Mouse (Mus musculus) forebrain, embryonic 14.5 days (tissue): ENCODE data around the gene Fam181b. TPM values are rescaled to one million over a fixed set of nuclear protein-coding genes. Genes with fewer than 3 reads are reported as not detected.

Source experiments
- ATAC-seq: fragments of 200-750 bp; cut with Nextera tagmentation; 2 replicates; pipeline ENCODE4 v1.8.0; 2017; ENCODE audit warnings: mild to moderate bottlenecking, moderate library complexity
- DNase-seq: peaks from one replicate; pipeline ENCODE4 v3.0.0-alpha.2; 2015; ENCODE audit warnings: low spot score
- H3K27ac ChIP-seq: fragments of 300-500 bp; sonication (generic); 2 replicates; pipeline ENCODE4 v1.5.1; 2014; ENCODE audit warnings: low read depth, mild to moderate bottlenecking, control low read depth, low read length, moderate library complexity
- H3K27me3 ChIP-seq: fragments of 300-500 bp; sonication (generic); replicated peaks from 2 replicates; pipeline ENCODE4 v1.6.1; 2014; ENCODE audit warnings: low read length, control low read depth, mixed read lengths; ENCODE audit not compliant: control insufficient read depth, insufficient read depth
- H3K36me3 ChIP-seq: fragments of 300-500 bp; sonication (generic); 2 replicates; pipeline ENCODE4 v1.6.1; 2014; ENCODE audit warnings: low read length, control low read depth; ENCODE audit not compliant: control insufficient read depth, insufficient read depth
- H3K4me1 ChIP-seq: fragments of 300-500 bp; sonication (generic); 2 replicates; pipeline ENCODE4 v1.6.1; 2014; ENCODE audit warnings: antibody characterized with exemption, low read length, control low read depth; ENCODE audit not compliant: control insufficient read depth, insufficient read depth
- H3K4me2 ChIP-seq: fragments of 300-500 bp; sonication (generic); 2 replicates; pipeline ENCODE4 v1.6.1; 2014; ENCODE audit warnings: mild to moderate bottlenecking, control low read depth, low read length
- H3K4me3 ChIP-seq: fragments of 300-500 bp; sonication (generic); 2 replicates; pipeline ENCODE4 v1.5.1; 2014; ENCODE audit warnings: low read depth, low read length, control low read depth
- H3K9ac ChIP-seq: fragments of 300-500 bp; sonication (generic); 2 replicates; pipeline ENCODE4 v1.6.1; 2014; ENCODE audit warnings: mild to moderate bottlenecking, low read length, control low read depth, moderate library complexity
- H3K9me3 ChIP-seq: fragments of 300-500 bp; sonication (generic); replicated peaks from 2 replicates; pipeline ENCODE4 v1.6.1; 2016; ENCODE audit warnings: low read length, control low read depth, mixed read lengths; ENCODE audit not compliant: control insufficient read depth
- WGBS: fragments of 180-500 bp; shearing (Covaris S2); extraction: QIAGEN DNeasy Blood & Tissue Kit; methylation state at CpG from one replicate; pipeline ENCODE4 v1.1.7; 2014; 5-methylcytosine and 5-hydroxymethylcytosine counted together
- polyA plus RNA-seq: library from polyadenylated mRNA; unstranded; fragments of >200 nt; fragmentation: Nextera tagmentation; extraction: Ambion mirVana; gene quantifications from 2 replicates; pipeline ENCODE4 v1.2.1, GENCODE M21; 2014

Fam181b gene
- polyA plus RNA-seq, 1 experiment from 2014 or later: 20.7 TPM

GRCm38 (mm10) chr7:93062189-93062588 lies 17.5 kb upstream of the Fam181b start:
- Histone ChIP-seq H3K9ac (no peak overlapping the region), H3K4me3 (no peak overlapping the region), H3K27ac (peak overlapping the region; percentile 68), H3K36me3 (no peaks in the 10 kb centered on the region), H3K4me2 (peak overlapping the region; percentile 19), H3K27me3 (no peaks in the 10 kb centered on the region), H3K9me3 (no peaks in the 10 kb centered on the region), H3K4me1 (peaks cover 18% of the 10 kb centered on the region)
- DNase-seq: peak; percentile 95
- 2% methylated on average over 6 of the region's 6 CpGs for WGBS
- peak; percentile 97 for ATAC-seq

- Histone ChIP-seq H3K27ac (no peak overlapping the region; the same call in 1 of the 2 replicates), H3K9me3 (no peaks in the 10 kb centered on the region), H3K4me3 (no peak overlapping the region), H3K36me3 (no peaks in the 10 kb centered on the region), H3K4me2 (0 out of 2 replicates have a peak overlapping the region, but pooled peaks have one; percentile 14), H3K27me3 (no peaks in the 10 kb centered on the region), H3K4me1 (peaks cover 16% of the 10 kb centered on the region), H3K9ac (no peak overlapping the region)
- peak; percentile 52; the same call in 1 of the 2 replicates for ATAC-seq
- 12% methylated on average over 7 of the region's 7 CpGs for WGBS
- peak; percentile 43 for DNase-seq
Observed at GRCm38 (mm10) chr7:93067464-93068015, 12.1 kb upstream of the Fam181b start.

- H3K27me3 ChIP-seq: peaks cover 4% of the 10 kb centered on the region; the same call in 1 of the 2 replicates
- under 1% methylated on average over 6 of the region's 6 CpGs for WGBS
- ATAC-seq (peak; percentile 5; the same call in 1 of the 2 replicates), DNase-seq (peak; percentile 66)
- H3K4me3 ChIP-seq: no peak overlapping the region
- peaks cover 12% of the 10 kb centered on the region for H3K4me1 ChIP-seq
- H3K4me2 ChIP-seq: peak overlapping the region; percentile 18; the same call in 1 of the 2 replicates
- no peaks in the 10 kb centered on the region for H3K9me3 ChIP-seq
- peak overlapping the region; percentile 13; the same call in 1 of the 2 replicates for H3K9ac ChIP-seq
- H3K36me3 ChIP-seq: no peaks in the 10 kb centered on the region
- H3K27ac ChIP-seq: no peak overlapping the region
Observed at GRCm38 (mm10) chr7:93076435-93076960, 3.2 kb upstream of the Fam181b start.

- Histone ChIP-seq H3K27me3 (peaks cover 4% of the 10 kb centered on the region; the same call in 1 of the 2 replicates), H3K4me1 (peaks cover 28% of the 10 kb centered on the region), H3K36me3 (no peaks in the 10 kb centered on the region), H3K4me2 (peak overlapping the region; percentile 83), H3K4me3 (peak overlapping the region; percentile 84), H3K9ac (peak overlapping the region; percentile 91), H3K27ac (0 out of 2 replicates have a peak overlapping the region, but pooled peaks have one; percentile 88), H3K9me3 (no peaks in the 10 kb centered on the region)
- no peak for ATAC-seq
- DNase-seq: no peak
- WGBS: 10% methylated on average over 7 of the region's 7 CpGs
Observed at GRCm38 (mm10) chr7:93079420-93079784, 263 bp upstream of the Fam181b start.

- under 1% methylated on average over 45 of the region's 45 CpGs for WGBS
- Histone ChIP-seq H3K4me2 (peak overlapping the region; percentile 83), H3K9me3 (no peaks in the 10 kb centered on the region), H3K36me3 (no peaks in the 10 kb centered on the region), H3K4me1 (peaks cover 28% of the 10 kb centered on the region), H3K4me3 (peak overlapping the region; percentile 84), H3K27me3 (peaks cover 4% of the 10 kb centered on the region; the same call in 1 of the 2 replicates), H3K27ac (peak overlapping the region; percentile 88), H3K9ac (peak overlapping the region; percentile 91)
- peak; percentile 10 for ATAC-seq
- DNase-seq: peak; percentile 43
Observed at GRCm38 (mm10) chr7:93080731-93081430, 1.2 kb downstream of the Fam181b start.

- DNase-seq (peak; percentile 95), ATAC-seq (peak; percentile 91)
- no peaks in the 10 kb centered on the region for H3K9me3 ChIP-seq
- H3K4me3 ChIP-seq: 0 out of 2 replicates have a peak overlapping the region, but pooled peaks have one; percentile 8
- H3K27me3 ChIP-seq: no peaks in the 10 kb centered on the region
- peaks cover 18% of the 10 kb centered on the region for H3K4me1 ChIP-seq
- H3K9ac ChIP-seq: peak overlapping the region; percentile 30
- WGBS: under 1% methylated on average over 11 of the region's 11 CpGs
- H3K36me3 ChIP-seq: no peaks in the 10 kb centered on the region
- H3K27ac ChIP-seq: peak overlapping the region; percentile 77
- peak overlapping the region; percentile 48 for H3K4me2 ChIP-seq
Observed at GRCm38 (mm10) chr7:93093371-93094058, 13.8 kb downstream of the Fam181b start.

GRCm38 (mm10) chr7:93095511-93095910 lies 15.8 kb downstream of the Fam181b start:
- peak overlapping the region; percentile 16; the same call in 1 of the 2 replicates for H3K4me3 ChIP-seq
- peak overlapping the region; percentile 45 for H3K4me2 ChIP-seq
- WGBS: 2% methylated on average over 8 of the region's 8 CpGs

GRCm38 (mm10) chr7:93104776-93105340 lies 25.2 kb downstream of the Fam181b start:
- Histone ChIP-seq H3K4me2 (no peak overlapping the region), H3K9ac (no peak overlapping the region), H3K36me3 (no peaks in the 10 kb centered on the region), H3K27me3 (no peaks in the 10 kb centered on the region), H3K4me1 (no peaks in the 10 kb centered on the region), H3K27ac (no peak overlapping the region), H3K4me3 (no peak overlapping the region), H3K9me3 (no peaks in the 10 kb centered on the region)
- no peak for ATAC-seq
- 87% methylated on average over 2 of the region's 2 CpGs for WGBS
- peak; percentile 36 for DNase-seq

More at GRCm38 (mm10) chr7:93095511-93095910, 15.8 kb downstream of the Fam181b start:
- no peaks in the 10 kb centered on the region for H3K9me3 ChIP-seq
- ATAC-seq (peak; percentile 75), DNase-seq (peak; percentile 91)
- peaks cover 18% of the 10 kb centered on the region for H3K4me1 ChIP-seq
- peak overlapping the region; percentile 40; the same call in 1 of the 2 replicates for H3K9ac ChIP-seq
- H3K36me3 ChIP-seq: no peaks in the 10 kb centered on the region
- H3K27me3 ChIP-seq: no peaks in the 10 kb centered on the region
- no peak overlapping the region for H3K27ac ChIP-seq
